Mouse (Mus musculus): ENCODE measurements at regions not wholly inside any gene's neighbourhood (a gene's known extent, or its start where the extent isn't known, plus 50 kb on each side); places are given as distances from the start of the nearest gene placed in this dataset.

DNA sequence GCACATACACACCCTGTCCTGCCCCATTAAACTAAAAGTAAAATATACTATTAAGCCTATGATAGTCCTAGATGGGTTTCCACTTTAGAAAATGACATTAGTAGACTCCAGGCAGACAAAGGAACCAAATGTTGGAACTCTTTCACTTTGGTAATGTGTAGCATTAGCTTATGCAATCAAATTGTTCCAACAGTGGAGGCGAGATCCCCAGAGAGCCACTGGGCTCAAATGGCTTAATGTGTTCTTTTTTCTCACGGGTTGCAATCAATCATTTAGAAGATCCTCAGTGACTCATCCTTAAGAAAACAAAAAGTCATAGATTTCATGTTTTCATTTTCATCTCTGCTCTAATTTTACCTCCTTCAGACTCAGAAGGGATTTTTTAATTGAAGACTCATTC is 102.0 kb upstream of the Ednra start:
- TF ChIP-seq CTCF (IDR thresholded peaks at IDR 0.05; ENCODE audit: extremely low read depth, insufficient read length, insufficient replicate concordance, low read depth, low read length) (no peak), POLR2A (IDR thresholded peaks at IDR 0.05; ENCODE audit: low read depth, low read length) (no peak)

Measured in small intestine, adult 2 months (tissue).